ENCODE assay signal across 19 mouse cellular contexts in the genomic region with DNA sequence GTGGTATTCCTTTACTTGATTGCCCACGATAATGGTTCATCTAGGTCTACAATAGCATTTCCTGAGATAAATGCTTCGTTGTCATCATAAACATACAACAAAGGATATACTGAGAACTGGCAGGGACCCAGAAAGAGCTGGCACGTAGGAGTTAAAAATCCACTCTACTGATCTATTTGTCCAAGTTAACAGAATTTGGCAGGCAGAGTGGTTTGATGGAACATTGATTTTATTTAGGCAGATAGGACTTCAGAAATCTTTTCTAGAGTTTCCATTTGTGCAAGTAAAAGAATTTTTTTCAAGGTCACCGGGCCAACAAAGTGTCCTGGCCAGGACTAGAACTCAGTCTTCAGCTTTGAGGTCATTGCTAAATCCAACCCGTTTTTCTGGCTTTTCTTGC.
DNase-seq lines count a peak whose midpoint lies in the region; ATAC-seq and TF ChIP-seq lines count a peak whose summit lies in the region.
"Had no signal": no experiment of that assay in that cellular context is flagged by ENCODE, and none has a peak within 500 bp of the region (broad histone marks: within the 10 kb centered on the region; RNA-seq: fewer than 3 reads in every experiment).

No protein-coding gene starts in this region.

- H3K4me2 ChIP-seq in liver, embryonic 12.5 days: no peak overlapping the region

- H3K9me3 ChIP-seq in liver, embryonic 12.5 days (replicated peaks): no peaks in the 10 kb centered on the region
- H3K9me3 ChIP-seq: G1E had no signal

- H3K36me3 ChIP-seq in liver, adult 2 months (ENCODE audit: control insufficient read depth, insufficient read depth, low read length): peaks cover 27% of the 10 kb centered on the region
- peaks cover 49% of the 10 kb centered on the region for H3K36me3 ChIP-seq in liver, embryonic 12.5 days

- 29% methylated on average over 5 of the region's 5 CpGs for WGBS in liver, adult 2 months
- WGBS in liver, embryonic 12.5 days (ENCODE audit: insufficient replicate concordance): 76% methylated on average over 5 of the region's 5 CpGs

- H3K27me3 ChIP-seq in liver, adult 2 months (ENCODE audit: control insufficient read depth, insufficient read depth, low read length): no peaks in the 10 kb centered on the region
- no peaks in the 10 kb centered on the region for H3K27me3 ChIP-seq in liver, embryonic 12.5 days (replicated peaks)
- H3K27me3 ChIP-seq: CH12.LX, Patski had no signal

- no peak for TF ChIP-seq CTCF in liver, adult 2 months (IDR thresholded peaks at IDR 0.05; ENCODE audit: low read depth, low read length)

- no peak for TF ChIP-seq POLR2A in liver, adult 2 months (IDR thresholded peaks at IDR 0.05; ENCODE audit: extremely low read depth, insufficient read depth, low read length)

- H3K27ac ChIP-seq in liver, adult 2 months (replicated peaks; ENCODE audit: insufficient read depth, low read depth, low read length): peak overlapping the region; percentile 79
- no peak overlapping the region for H3K27ac ChIP-seq in liver, embryonic 12.5 days

- no peak for ATAC-seq in liver, embryonic 12.5 days
- ATAC-seq: activated CD4-positive, CD25-positive, alpha-beta regulatory T cell, adult 4 months; CD4-positive, CD25-positive, alpha-beta regulatory T cell, adult 4 months; Patski had no signal

- no peak overlapping the region for H3K4me3 ChIP-seq in liver, adult 2 months (ENCODE audit: insufficient read depth, low read depth, low read length)
- no peak overlapping the region for H3K4me3 ChIP-seq in liver, embryonic 12.5 days

- DNase-seq in heart, adult 11 months: peak; percentile 57
- no peak for DNase-seq in heart, adult 18-20 months
- peak; percentile 89 for DNase-seq in liver, adult 2 months (ENCODE audit: extremely low read depth, low read depth, low spot score)
- DNase-seq: adrenal gland, adult 2 months; adrenal gland, adult 8-10 months; adrenal gland, postnatal 10 days; adrenal gland, postnatal 14 days; adrenal gland, postnatal 25 days; adrenal gland, postnatal 36 days; B cell, adult 2 months; cerebellum, adult 11 months; cerebellum, adult 11-12 months; cerebellum, adult 18-20 months had no signal

- H3K4me1 ChIP-seq in liver, adult 2 months (ENCODE audit: control insufficient read depth, insufficient read depth, low read length): peaks cover 34% of the 10 kb centered on the region
- H3K4me1 ChIP-seq in liver, embryonic 12.5 days: peaks cover 13% of the 10 kb centered on the region

- peaks cover 6% of the 10 kb centered on the region; the same call in 1 of the 2 replicates for H3K79me2 ChIP-seq in liver, adult 2 months (ENCODE audit: control insufficient read depth, insufficient read depth, low read length)

- no peak overlapping the region for H3K9ac ChIP-seq in liver, adult 2 months (ENCODE audit: low read depth, low read length)
- H3K9ac ChIP-seq in liver, embryonic 12.5 days: no peak overlapping the region

Comparison
In these comparisons a context has a peak if more than half of its experiments do, and no peak if none do; other contexts are left out.
1. DNase-seq: peak in heart, adult 11 months (single experiment) and liver, adult 2 months (single experiment); none in heart, adult 18-20 months (0 of 2).